Mouse (Mus musculus): ENCODE data around the gene Cdk14. TPM values are rescaled to one million over a fixed set of nuclear protein-coding genes. Genes with fewer than 3 reads are reported as not detected.
A peak's percentile ranks its signal among the peaks of the same experiment; 100 is the strongest.

Gene Cdk14
- polyA plus RNA-seq, 1 experiment from 2014 or later = 19.2 TPM

DNA sequence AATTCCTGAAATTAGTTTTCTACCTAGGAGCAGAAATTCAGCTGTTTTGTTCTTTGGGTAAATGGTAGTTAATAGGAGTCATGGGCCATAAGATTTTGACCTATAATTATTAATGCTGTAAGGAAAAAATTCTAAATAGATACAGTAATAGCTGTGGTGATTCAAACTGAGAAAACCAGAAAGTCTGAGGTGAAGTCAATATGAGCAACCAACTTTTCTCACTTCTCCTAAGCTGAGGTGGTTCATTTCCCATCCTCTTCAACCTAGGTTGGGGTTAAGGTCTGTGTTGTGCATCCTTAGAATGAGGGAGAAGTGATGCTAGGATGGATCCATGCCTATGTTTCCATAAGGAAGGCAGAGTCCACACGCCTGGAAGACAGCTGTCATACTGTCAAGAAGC lies 649.5 kb downstream of the Cdk14 start:
- WGBS = 88% methylated on average over 1 of the region's 1 CpGs
- Histone ChIP-seq H3K4me1 (no peaks in the 10 kb centered on the region), H3K9me3 (no peaks in the 10 kb centered on the region), H3K27ac (no peak overlapping the region), H3K9ac (no peak overlapping the region), H3K36me3 (no peaks in the 10 kb centered on the region), H3K4me2 (no peak overlapping the region), H3K27me3 (no peaks in the 10 kb centered on the region), H3K4me3 (no peak overlapping the region)
- no peak for ATAC-seq (ENCODE audit: insufficient number of reproducible peaks, low FRiP score, low TSS enrichment, low read depth)

DNA sequence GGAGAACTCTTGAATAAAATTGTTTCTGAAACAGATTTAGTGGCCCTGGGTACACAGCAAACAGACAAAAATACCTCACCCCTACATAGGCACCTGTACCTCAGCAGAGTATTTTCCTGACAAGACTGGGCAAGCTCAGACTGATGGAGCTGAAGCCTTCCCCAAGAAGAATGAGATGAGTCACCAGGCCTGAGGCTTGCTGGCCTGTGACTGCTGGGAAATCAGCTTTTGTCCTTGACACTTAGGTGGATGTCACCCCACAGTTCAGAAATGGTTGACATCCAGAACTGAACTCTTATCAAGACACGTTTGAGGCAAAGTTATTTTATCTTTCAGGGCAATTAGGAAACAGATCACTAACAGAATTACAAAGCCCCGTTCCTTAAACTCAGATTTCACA lies 652.2 kb downstream of the Cdk14 start:
- ATAC-seq (ENCODE audit: insufficient number of reproducible peaks, low FRiP score, low TSS enrichment, low read depth) = no peak
- H3K27me3 ChIP-seq = no peaks in the 10 kb centered on the region
- no peaks in the 10 kb centered on the region for H3K36me3 ChIP-seq
- no peaks in the 10 kb centered on the region for H3K9me3 ChIP-seq
- 49% methylated on average over 2 of the region's 2 CpGs for WGBS
- H3K4me3 ChIP-seq = no peak overlapping the region
- no peak overlapping the region for H3K27ac ChIP-seq
- H3K4me1 ChIP-seq = no peaks in the 10 kb centered on the region
- no peak overlapping the region for H3K4me2 ChIP-seq
- H3K9ac ChIP-seq = no peak overlapping the region

DNA sequence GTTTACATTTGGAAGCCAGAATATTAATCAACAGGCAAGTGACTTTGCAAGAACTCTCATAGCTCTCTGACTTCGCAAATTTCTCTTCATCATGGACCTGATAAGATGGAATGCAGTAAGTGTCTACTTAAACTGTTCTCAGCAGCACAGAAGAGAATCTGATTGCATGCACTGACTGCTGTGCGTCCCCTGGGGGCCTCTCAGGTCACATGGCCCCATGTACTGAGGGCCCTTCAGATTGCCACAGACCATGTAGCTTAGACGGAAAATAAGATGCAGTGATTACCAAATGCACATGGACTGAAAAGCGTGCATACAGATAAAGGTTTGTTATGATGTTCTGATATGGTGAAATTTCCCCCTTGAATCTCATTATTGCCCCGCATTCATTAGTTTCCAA lies 653.4 kb downstream of the Cdk14 start:
- H3K4me2 ChIP-seq = no peak overlapping the region
- H3K36me3 ChIP-seq = no peaks in the 10 kb centered on the region
- 77% methylated on average over 5 of the region's 5 CpGs for WGBS
- H3K27ac ChIP-seq = no peak overlapping the region
- no peak overlapping the region for H3K9ac ChIP-seq
- H3K9me3 ChIP-seq = no peaks in the 10 kb centered on the region
- no peak overlapping the region for H3K4me3 ChIP-seq
- no peaks in the 10 kb centered on the region for H3K27me3 ChIP-seq
- no peaks in the 10 kb centered on the region for H3K4me1 ChIP-seq
- no peak for ATAC-seq (ENCODE audit: insufficient number of reproducible peaks, low FRiP score, low TSS enrichment, low read depth)

DNA sequence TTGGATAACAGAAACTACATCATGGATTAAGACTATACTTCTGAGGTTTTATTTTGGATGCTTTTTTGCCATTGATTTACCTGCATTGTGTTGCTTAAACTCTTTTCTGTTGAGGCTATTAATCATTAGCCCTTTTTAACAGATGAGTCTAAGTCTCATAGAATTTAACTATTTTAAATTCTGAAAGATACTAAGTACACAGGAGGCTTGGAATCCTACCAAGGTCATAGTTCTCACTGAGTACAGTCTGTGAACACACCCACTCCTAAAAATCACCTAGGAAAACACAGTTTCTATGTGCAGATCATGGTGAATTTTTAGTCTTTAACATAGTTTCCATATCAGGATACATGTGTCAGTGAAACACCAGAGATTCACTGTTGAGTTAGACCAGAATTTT lies 658.2 kb downstream of the Cdk14 start:
- no peaks in the 10 kb centered on the region for H3K27me3 ChIP-seq
- ATAC-seq (ENCODE audit: insufficient number of reproducible peaks, low FRiP score, low TSS enrichment, low read depth) = no peak
- no peaks in the 10 kb centered on the region for H3K9me3 ChIP-seq
- no peak overlapping the region for H3K27ac ChIP-seq
- H3K4me1 ChIP-seq = 0 out of 2 replicates have a peak, but pooled peaks cover 2% of the 10 kb centered on the region
- H3K4me2 ChIP-seq = no peak overlapping the region
- no peak overlapping the region for H3K9ac ChIP-seq
- H3K36me3 ChIP-seq = no peaks in the 10 kb centered on the region
- no peak overlapping the region for H3K4me3 ChIP-seq

DNA sequence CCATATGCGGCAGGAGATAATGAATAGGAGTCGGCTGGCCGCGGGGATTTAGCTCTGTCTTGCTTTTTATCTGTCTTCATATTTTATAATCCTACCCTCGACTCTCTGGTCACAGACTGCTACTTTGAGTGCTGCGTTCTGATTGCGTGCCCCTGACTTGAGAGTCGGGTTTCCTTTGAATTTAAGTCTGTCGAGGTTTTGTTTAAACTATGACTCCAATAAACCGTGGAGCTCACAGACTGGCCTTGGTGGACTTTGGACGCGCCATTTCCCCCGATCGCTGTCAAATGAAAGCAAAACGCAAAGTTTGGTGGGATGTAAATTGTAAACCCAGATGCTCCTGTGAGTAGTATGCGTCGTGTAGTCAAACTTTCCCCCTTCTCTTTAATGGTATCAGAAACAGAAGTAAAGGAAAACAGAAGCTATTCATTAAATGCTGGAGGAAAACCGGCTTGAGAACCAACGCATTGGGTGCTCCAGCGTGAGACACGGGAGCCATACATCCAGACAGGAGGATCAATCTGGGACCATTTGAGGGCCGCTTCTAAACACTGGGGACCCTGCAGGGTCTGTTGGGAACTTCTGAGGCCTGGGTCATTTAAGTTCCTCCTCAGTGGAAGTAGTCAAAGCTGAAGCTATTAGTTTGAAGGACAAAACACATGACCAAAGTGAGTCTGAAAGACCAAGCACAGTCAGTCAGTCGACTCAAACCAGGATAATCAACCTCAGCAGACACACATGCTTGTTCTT lies 661.6 kb downstream of the Cdk14 start:
- Histone ChIP-seq H3K9me3 (no peaks in the 10 kb centered on the region), H3K36me3 (no peaks in the 10 kb centered on the region), H3K27me3 (no peaks in the 10 kb centered on the region), H3K27ac (peak overlapping the region; percentile 98), H3K4me2 (peak overlapping the region; percentile 87), H3K4me1 (peaks cover 24% of the 10 kb centered on the region), H3K9ac (peak overlapping the region; percentile 79), H3K4me3 (peak overlapping the region; percentile 78)
- ATAC-seq (ENCODE audit: insufficient number of reproducible peaks, low FRiP score, low TSS enrichment, low read depth) = peak; percentile 13; the same call in 1 of the 2 replicates
- WGBS = 1% methylated on average over 23 of the region's 23 CpGs

DNA sequence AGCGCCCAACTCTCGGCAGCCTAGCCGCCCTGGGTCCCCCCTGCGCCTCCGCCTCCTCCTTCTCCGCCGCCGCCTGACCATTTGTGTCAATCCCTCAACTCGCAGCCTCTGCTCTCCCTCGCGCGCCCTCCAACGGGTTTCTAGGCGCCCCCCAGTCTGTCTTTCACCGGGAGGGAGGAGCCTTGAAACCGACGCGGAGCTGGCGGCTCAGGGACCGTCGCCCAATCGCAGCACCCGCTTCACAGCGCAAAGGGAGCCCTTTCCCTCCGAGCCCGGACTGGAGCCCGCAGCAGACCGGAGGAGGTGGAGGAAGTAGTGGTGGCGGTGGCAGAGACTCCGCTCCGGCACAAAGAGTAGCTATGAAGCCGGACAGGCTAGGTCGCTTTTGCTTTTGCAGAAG lies 662.2 kb downstream of the Cdk14 start, which contains the start of gene Fzd1:
TSS of gene Fzd1 (minus strand) at position 134 of the 400 bp plus-strand sequence.
- no peaks in the 10 kb centered on the region for H3K9me3 ChIP-seq
- peak; percentile 93 for ATAC-seq (ENCODE audit: insufficient number of reproducible peaks, low FRiP score, low TSS enrichment, low read depth)

DNA sequence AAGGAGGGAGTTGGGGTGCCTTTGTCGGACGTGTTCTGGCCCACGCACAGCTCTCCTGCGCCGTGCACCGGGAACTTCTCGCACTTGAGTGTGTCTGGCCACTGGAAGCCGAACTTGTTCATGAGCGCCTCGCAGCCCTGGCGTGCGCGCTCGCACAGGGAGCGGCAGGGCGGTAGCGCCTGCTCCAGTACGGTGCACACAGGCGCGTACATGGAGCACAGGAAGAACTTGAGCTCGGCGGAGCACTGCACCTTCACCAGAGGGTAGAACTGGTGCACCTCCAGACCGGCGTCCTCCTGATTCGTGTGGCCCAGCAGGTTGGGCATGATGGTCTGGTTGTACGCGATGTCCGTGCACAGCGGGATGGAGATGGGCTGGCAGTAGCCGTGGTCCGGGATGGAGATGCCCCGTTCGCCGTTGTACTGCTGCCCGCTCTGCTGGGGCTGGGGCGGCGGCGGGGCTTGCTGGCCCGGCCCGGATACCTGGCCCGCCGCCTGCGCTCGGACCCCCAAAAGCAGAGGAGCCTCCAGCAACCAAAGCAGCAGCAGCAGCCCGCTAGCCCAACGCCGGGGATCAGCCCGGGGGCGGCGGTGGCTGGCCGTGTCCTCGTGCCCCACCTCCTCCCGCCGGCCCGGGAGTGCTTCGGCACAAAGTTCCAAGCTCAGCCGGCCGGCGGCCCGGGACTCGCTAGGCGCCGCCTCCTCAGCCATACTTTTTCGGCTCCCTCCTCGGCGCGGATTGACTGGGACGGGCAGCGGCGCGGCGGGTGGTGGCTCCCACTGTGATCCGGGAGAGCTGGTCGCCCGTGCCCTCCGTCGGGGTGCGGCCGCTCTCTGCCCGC lies 663.0 kb downstream of the Cdk14 start:
- Histone ChIP-seq H3K9ac (peak overlapping the region; percentile 79), H3K4me3 (peak overlapping the region; percentile 78), H3K27me3 (no peaks in the 10 kb centered on the region), H3K4me1 (peaks cover 24% of the 10 kb centered on the region), H3K9me3 (no peaks in the 10 kb centered on the region), H3K4me2 (peak overlapping the region; percentile 87), H3K36me3 (no peaks in the 10 kb centered on the region), H3K27ac (peak overlapping the region; percentile 98)
- ATAC-seq (ENCODE audit: insufficient number of reproducible peaks, low FRiP score, low TSS enrichment, low read depth) = peak; percentile 52
- WGBS = under 1% methylated on average over 80 of the region's 80 CpGs

More for the DNA sequence above, 662.2 kb downstream of the Cdk14 start, which contains the start of gene Fzd1:
- peak within 1 kb of the TSS; percentile 79 for H3K9ac ChIP-seq
- peak within 1 kb of the TSS; percentile 87 for H3K4me2 ChIP-seq
- H3K27me3 ChIP-seq = no peaks in the 10 kb centered on the region
- H3K4me1 ChIP-seq = peaks cover 24% of the 10 kb centered on the region
- peak within 1 kb of the TSS; percentile 78 for H3K4me3 ChIP-seq
- H3K36me3 ChIP-seq = no peaks in the 10 kb centered on the region
- peak within 1 kb of the TSS; percentile 98 for H3K27ac ChIP-seq
- WGBS = under 1% methylated on average over 31 of the region's 33 CpGs

DNA sequence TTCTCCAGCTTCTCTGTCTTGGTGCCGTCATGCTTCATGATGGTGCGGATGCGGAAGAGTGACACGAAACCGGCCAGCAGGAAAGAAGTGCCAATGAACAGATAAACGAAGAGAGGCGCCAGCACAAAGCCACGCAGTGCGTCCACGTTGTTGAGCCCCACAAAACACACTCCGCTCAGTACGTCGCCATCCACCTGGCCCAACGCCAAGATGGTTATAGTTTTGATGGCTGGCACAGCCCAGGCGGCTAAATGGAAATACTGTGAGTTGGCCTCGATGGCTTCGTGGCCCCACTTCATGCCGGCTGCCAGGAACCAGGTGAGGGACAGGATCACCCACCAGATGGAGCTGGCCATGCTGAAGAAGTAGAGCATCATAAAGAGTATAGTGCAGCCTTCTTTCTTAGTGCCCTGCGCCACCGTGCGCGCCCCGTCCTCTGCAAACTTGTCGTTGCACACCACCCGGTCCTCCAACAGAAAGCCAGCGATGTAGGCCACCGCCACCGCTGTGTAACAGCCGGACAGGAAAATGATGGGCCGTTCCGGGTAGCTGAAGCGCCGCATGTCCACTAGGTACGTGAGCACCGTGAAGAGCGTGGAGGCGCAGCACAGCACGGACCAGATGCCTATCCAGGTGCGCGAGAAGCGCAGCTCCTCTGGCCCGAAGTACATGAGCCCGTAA lies 664.0 kb downstream of the Cdk14 start:
- Histone ChIP-seq H3K4me2 (peak overlapping the region; percentile 87), H3K4me1 (peaks cover 24% of the 10 kb centered on the region), H3K4me3 (peak overlapping the region; percentile 78), H3K36me3 (no peaks in the 10 kb centered on the region), H3K9ac (peak overlapping the region; percentile 79), H3K27me3 (no peaks in the 10 kb centered on the region), H3K9me3 (no peaks in the 10 kb centered on the region), H3K27ac (peak overlapping the region; percentile 98)
- 4% methylated on average over 43 of the region's 43 CpGs for WGBS
- no peak for ATAC-seq (ENCODE audit: insufficient number of reproducible peaks, low FRiP score, low TSS enrichment, low read depth)

DNA sequence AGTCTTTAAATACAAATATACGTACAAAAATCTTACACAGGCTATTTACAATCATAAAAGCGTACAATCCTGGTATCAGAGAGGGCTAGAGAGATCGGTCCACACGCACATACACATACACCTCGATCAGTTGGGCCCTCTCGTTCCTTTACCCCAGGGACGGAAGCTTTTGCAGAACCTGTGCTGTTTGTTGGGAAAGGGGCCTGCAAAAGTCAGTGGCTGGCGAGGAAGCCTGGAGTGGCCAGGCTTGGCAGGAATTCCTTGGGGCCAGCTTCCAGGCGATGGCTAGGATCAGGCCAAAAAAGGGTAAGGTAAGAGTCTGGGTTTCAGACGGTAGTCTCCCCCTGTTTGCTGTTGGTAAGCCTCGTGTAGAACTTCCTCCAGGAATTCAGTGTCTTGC lies 664.8 kb downstream of the Cdk14 start:
- Histone ChIP-seq H3K4me1 (peaks cover 24% of the 10 kb centered on the region), H3K9me3 (no peaks in the 10 kb centered on the region), H3K36me3 (no peaks in the 10 kb centered on the region), H3K9ac (peak overlapping the region; percentile 38; the same call in 1 of the 2 replicates), H3K4me2 (peak overlapping the region; percentile 87), H3K27ac (no peak overlapping the region), H3K4me3 (peak overlapping the region; percentile 78), H3K27me3 (no peaks in the 10 kb centered on the region)
- 31% methylated on average over 11 of the region's 11 CpGs for WGBS
- ATAC-seq (ENCODE audit: insufficient number of reproducible peaks, low FRiP score, low TSS enrichment, low read depth) = no peak

DNA sequence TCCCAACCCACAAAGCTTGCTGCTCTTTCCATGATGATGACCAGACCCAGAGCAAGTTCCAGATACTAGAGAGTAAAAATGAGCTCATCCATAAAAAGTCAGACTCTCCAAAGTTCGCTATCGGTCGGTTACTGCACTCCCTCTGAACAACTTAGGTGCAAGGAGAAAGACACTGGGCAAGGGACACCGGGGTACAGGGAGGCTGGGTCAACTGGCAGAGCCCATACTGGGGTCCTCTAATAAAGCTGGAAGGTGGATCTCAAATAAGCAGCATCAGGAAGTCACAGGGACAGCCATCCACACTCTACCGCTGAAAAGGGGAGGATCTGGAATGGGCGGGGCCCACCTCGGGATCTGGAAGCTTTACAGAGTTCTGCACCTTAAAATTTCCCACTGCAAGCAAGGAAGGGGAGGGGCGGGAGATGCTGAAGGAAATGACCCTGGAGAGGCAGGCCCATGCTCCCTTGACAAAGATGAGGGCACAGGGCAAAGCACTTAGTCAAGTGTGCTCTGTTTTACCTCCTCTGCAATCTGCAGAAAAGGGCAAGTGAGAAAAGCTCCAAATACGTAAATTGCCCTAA lies 665.3 kb downstream of the Cdk14 start:
- Histone ChIP-seq H3K9ac (no peak overlapping the region), H3K4me3 (peak overlapping the region; percentile 78), H3K9me3 (no peaks in the 10 kb centered on the region), H3K27ac (no peak overlapping the region), H3K27me3 (no peaks in the 10 kb centered on the region), H3K4me1 (peaks cover 24% of the 10 kb centered on the region), H3K4me2 (peak overlapping the region; percentile 87), H3K36me3 (no peaks in the 10 kb centered on the region)
- 17% methylated on average over 9 of the region's 9 CpGs for WGBS
- ATAC-seq (ENCODE audit: insufficient number of reproducible peaks, low FRiP score, low TSS enrichment, low read depth) = no peak

All from limb, embryonic 15.5 days (tissue).